Mouse (Mus musculus) brain, embryonic 14.5 days (tissue): ENCODE measurements at regions not wholly inside any gene's neighbourhood (a gene's known extent, or its start where the extent isn't known, plus 50 kb on each side); places are given as distances from the start of the nearest gene placed in this dataset.

Experiments used
- CTCF ChIP-seq: fragments of 200-500 bp; IDR thresholded peaks from 2 replicates; pipeline ENCODE4 v1.5.1; 2012; ENCODE audit warnings: inconsistent platforms, mild to moderate bottlenecking, moderate library complexity, borderline replicate concordance; ENCODE audit not compliant: insufficient read depth, insufficient read length; ENCODE audit errors: extremely low read depth
- POLR2A ChIP-seq: fragments of 200-500 bp; IDR thresholded peaks from 2 replicates; pipeline ENCODE4 v1.6.1; 2012; ENCODE audit warnings: mild to moderate bottlenecking, inconsistent platforms, borderline replicate concordance; ENCODE audit not compliant: poor library complexity, insufficient read depth, insufficient read length, severe bottlenecking; ENCODE audit errors: extremely low read depth

DNA sequence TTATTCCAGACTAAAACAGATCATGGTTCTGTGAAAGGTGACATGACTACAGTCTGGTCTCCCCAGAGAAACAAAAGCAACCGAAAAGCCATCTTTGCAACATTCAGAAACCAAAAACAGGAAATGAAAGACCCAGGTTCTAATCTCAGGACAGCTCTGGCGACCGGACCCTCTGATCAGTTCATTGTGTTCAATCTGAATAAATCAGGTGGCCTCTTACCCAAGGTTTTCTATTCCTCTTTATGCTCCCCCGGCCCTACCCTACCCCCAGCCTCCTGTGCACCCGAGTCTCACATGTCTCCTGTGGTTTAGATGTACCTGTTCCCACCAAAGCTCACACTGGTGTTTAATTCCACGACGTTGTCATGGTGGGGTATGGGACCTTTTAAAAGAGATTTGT, 238.6 kb upstream of the Jmjd1c start:
- TF ChIP-seq POLR2A = no peak
- TF ChIP-seq CTCF = no peak
